Mouse (Mus musculus) thymus, adult 2 months (tissue): ENCODE data around the gene Plppr4. TPM values are rescaled to one million over a fixed set of nuclear protein-coding genes. Genes with fewer than 3 reads are reported as not detected.

Experiments
- DNase-seq: peaks from one replicate; pipeline ENCODE4 v3.0.0; 2021
- H3K27ac ChIP-seq: fragments of 200-500 bp; 2 replicates; pipeline ENCODE4 v1.5.1; 2012; ENCODE audit warnings: low read length, control low read depth; ENCODE audit not compliant: control insufficient read depth, insufficient read depth
- H3K27me3 ChIP-seq: fragments of 200-500 bp; 2 replicates; pipeline ENCODE4 v1.6.1; 2012; ENCODE audit warnings: mild to moderate bottlenecking, low read length, moderate library complexity, mixed read lengths; ENCODE audit not compliant: control insufficient read depth, insufficient read depth
- H3K36me3 ChIP-seq: fragments of 200-500 bp; 2 replicates; pipeline ENCODE4 v1.6.1; 2012; ENCODE audit warnings: mild to moderate bottlenecking, low read length, moderate library complexity; ENCODE audit not compliant: control insufficient read depth, insufficient read depth
- H3K4me1 ChIP-seq: fragments of 200-500 bp; replicated peaks from 2 replicates; pipeline ENCODE4 v1.6.1; 2012; ENCODE audit warnings: low read length; ENCODE audit not compliant: control insufficient read depth, insufficient read depth
- H3K4me3 ChIP-seq: fragments of 200-500 bp; 2 replicates; pipeline ENCODE4 v1.5.1; 2012; ENCODE audit warnings: mild to moderate bottlenecking, low read length, control low read depth, moderate library complexity; ENCODE audit not compliant: control insufficient read depth, insufficient read depth
- CTCF ChIP-seq: fragments of 200-500 bp; IDR thresholded peaks from 2 replicates; pipeline ENCODE4 v1.5.1; 2012; ENCODE audit warnings: mild to moderate bottlenecking, control low read depth, low read length, moderate library complexity, borderline replicate concordance; ENCODE audit not compliant: control insufficient read depth, poor library complexity, insufficient read depth; ENCODE audit errors: extremely low read depth
- POLR2A ChIP-seq: fragments of 200-500 bp; IDR thresholded peaks from 2 replicates; pipeline ENCODE4 v1.6.1; 2012; ENCODE audit warnings: mild to moderate bottlenecking, low read length, control low read depth, moderate library complexity; ENCODE audit not compliant: control insufficient read depth, poor library complexity, insufficient read depth; ENCODE audit errors: extremely low read depth
- WGBS: fragments of 180-500 bp; shearing (Covaris S2); methylation state at CpG from one replicate; pipeline ENCODE4 v1.1.7; 2018; 5-methylcytosine and 5-hydroxymethylcytosine counted together
- polyA plus RNA-seq: library from polyadenylated mRNA; depleted of rRNA; stranded (reverse); fragments of >200 nt; gene quantifications from 2 replicates; pipeline ENCODE4 v1.2.3, GENCODE M21; 2012

Gene Plppr4
- polyA plus RNA-seq, 1 experiment = 2.0 TPM

- Histone ChIP-seq H3K36me3 (no peaks in the 10 kb centered on the region), H3K27ac (no peak overlapping the region), H3K4me1 (no peaks in the 10 kb centered on the region), H3K27me3 (no peaks in the 10 kb centered on the region), H3K4me3 (no peak overlapping the region)
- TF ChIP-seq POLR2A (no peak), CTCF (no peak)
- 94% methylated on average over 4 of the region's 4 CpGs for WGBS
- DNase-seq = no peak
Measured at GRCm38 (mm10) chr3:117313339-117313738, 47.3 kb downstream of the Plppr4 start.

GRCm38 (mm10) chr3:117312097-117312496 is 48.6 kb downstream of the Plppr4 start:
- no peaks in the 10 kb centered on the region for H3K4me1 ChIP-seq
- no peak overlapping the region for H3K4me3 ChIP-seq
- no peaks in the 10 kb centered on the region for H3K36me3 ChIP-seq
- WGBS = 91% methylated on average over 7 of the region's 7 CpGs
- TF ChIP-seq CTCF = no peak
- H3K27ac ChIP-seq = no peak overlapping the region
- H3K27me3 ChIP-seq = no peaks in the 10 kb centered on the region
- DNase-seq = no peak

GRCm38 (mm10) chr3:117310801-117311368 is 49.8 kb downstream of the Plppr4 start:
- no peak overlapping the region for H3K27ac ChIP-seq
- no peak for TF ChIP-seq CTCF
- no peak for TF ChIP-seq POLR2A
- no peak overlapping the region for H3K4me3 ChIP-seq
- H3K4me1 ChIP-seq = no peaks in the 10 kb centered on the region
- no peaks in the 10 kb centered on the region for H3K36me3 ChIP-seq
- no peak for DNase-seq
- no peaks in the 10 kb centered on the region for H3K27me3 ChIP-seq
- 95% methylated on average over 2 of the region's 2 CpGs for WGBS

- H3K36me3 ChIP-seq = no peaks in the 10 kb centered on the region
- WGBS = 91% methylated on average over 3 of the region's 3 CpGs
- no peak overlapping the region for H3K27ac ChIP-seq
- no peak overlapping the region for H3K4me3 ChIP-seq
- no peaks in the 10 kb centered on the region for H3K27me3 ChIP-seq
- no peaks in the 10 kb centered on the region for H3K4me1 ChIP-seq
- TF ChIP-seq POLR2A = no peak
- no peak for TF ChIP-seq CTCF
- no peak for DNase-seq
Measured at GRCm38 (mm10) chr3:117309580-117309910, 51.1 kb downstream of the Plppr4 start.

- DNase-seq = no peak
- WGBS = 45% methylated on average over 3 of the region's 3 CpGs
- TF ChIP-seq CTCF = no peak
- TF ChIP-seq POLR2A = no peak
- H3K27me3 ChIP-seq = no peaks in the 10 kb centered on the region
- no peaks in the 10 kb centered on the region for H3K36me3 ChIP-seq
- H3K4me1 ChIP-seq = no peaks in the 10 kb centered on the region
- no peak overlapping the region for H3K27ac ChIP-seq
- no peak overlapping the region for H3K4me3 ChIP-seq
Measured at GRCm38 (mm10) chr3:117308895-117309579, 51.6 kb downstream of the Plppr4 start.

GRCm38 (mm10) chr3:117307555-117307954 is 53.1 kb downstream of the Plppr4 start:
- Histone ChIP-seq H3K4me1 (no peaks in the 10 kb centered on the region), H3K27me3 (no peaks in the 10 kb centered on the region), H3K4me3 (no peak overlapping the region), H3K27ac (no peak overlapping the region), H3K36me3 (no peaks in the 10 kb centered on the region)
- WGBS = 95% methylated on average over 4 of the region's 4 CpGs
- TF ChIP-seq POLR2A = no peak
- no peak for TF ChIP-seq CTCF
- no peak for DNase-seq

- H3K27ac ChIP-seq = no peak overlapping the region
- no peak for DNase-seq
- H3K4me1 ChIP-seq = no peaks in the 10 kb centered on the region
- no peaks in the 10 kb centered on the region for H3K27me3 ChIP-seq
- H3K36me3 ChIP-seq = no peaks in the 10 kb centered on the region
- TF ChIP-seq POLR2A (no peak), CTCF (no peak)
- WGBS = 95% methylated on average over 2 of the region's 2 CpGs
- H3K4me3 ChIP-seq = no peak overlapping the region
Measured at GRCm38 (mm10) chr3:117304037-117304436, 56.6 kb downstream of the Plppr4 start.
